Mouse (Mus musculus): ENCODE results near the gene Acsm3. TPM values are rescaled to one million over a fixed set of nuclear protein-coding genes. Genes with fewer than 3 reads are reported as not detected.

Gene Acsm3
- polyA plus RNA-seq, 1 experiment from 2014 or later, result 0.33 TPM

GRCm38 (mm10) chr7:119762166-119762697 lies 1.5 kb downstream of the Acsm3 start:
- H3K36me3 ChIP-seq, result no peaks in the 10 kb centered on the region
- 61% methylated on average over 4 of the region's 4 CpGs for WGBS
- no peak overlapping the region for H3K4me3 ChIP-seq
- H3K9me3 ChIP-seq, result no peaks in the 10 kb centered on the region
- DNase-seq (ENCODE audit: low spot score), result no peak
- no peaks in the 10 kb centered on the region for H3K4me1 ChIP-seq
- no peak overlapping the region for H3K27ac ChIP-seq
- no peaks in the 10 kb centered on the region for H3K27me3 ChIP-seq (ENCODE audit: insufficient read depth, poor library complexity, severe bottlenecking)

DNA sequence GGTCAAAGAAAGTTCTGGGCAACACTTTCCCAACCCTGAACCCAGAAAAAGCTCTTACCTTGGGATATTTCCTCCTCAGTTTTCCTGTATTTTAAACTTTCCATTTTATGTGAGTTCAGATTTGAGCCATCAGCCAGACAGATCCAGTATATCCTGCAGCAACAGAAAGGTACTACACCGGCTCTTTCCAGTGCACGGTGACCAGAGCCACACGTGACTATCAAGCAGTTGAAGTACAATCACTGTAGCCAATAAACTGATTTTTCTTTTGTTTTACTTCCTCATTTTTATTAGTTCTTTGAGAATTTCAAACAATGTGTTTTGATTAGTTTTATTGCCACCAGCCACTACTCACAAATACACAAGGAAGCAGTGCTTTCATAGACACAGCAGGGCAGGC lies 3.7 kb downstream of the Acsm3 start:
- Histone ChIP-seq H3K4me1 (no peaks in the 10 kb centered on the region), H3K36me3 (no peaks in the 10 kb centered on the region), H3K27ac (no peak overlapping the region), H3K27me3 (ENCODE audit: insufficient read depth, poor library complexity, severe bottlenecking) (no peaks in the 10 kb centered on the region), H3K9me3 (no peaks in the 10 kb centered on the region), H3K4me3 (no peak overlapping the region)
- DNase-seq (ENCODE audit: low spot score), result no peak
- WGBS, result 94% methylated on average over 3 of the region's 3 CpGs

DNA sequence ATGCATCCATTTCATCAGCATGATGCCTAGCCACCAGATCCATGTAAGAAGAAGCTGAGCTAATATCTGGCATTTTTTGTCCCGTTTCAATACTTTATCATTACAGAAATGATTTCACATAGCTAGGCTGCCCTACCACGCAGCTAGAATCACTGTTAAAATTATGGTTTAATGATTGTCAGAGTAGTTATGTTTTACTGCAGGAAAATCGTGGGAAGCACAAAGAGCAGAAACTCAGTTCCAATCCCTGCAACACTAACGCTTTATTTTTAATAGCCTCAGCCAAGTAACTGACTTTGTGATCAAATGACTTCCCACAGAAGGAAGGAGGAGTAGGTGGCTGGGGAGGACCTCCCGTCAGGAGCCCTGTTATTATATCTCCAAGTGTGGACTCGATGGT lies 6.3 kb downstream of the Acsm3 start:
- H3K36me3 ChIP-seq, result no peaks in the 10 kb centered on the region
- WGBS, result 72% methylated on average over 6 of the region's 6 CpGs
- H3K4me1 ChIP-seq, result no peaks in the 10 kb centered on the region
- H3K4me3 ChIP-seq, result no peak overlapping the region
- no peak for DNase-seq (ENCODE audit: low spot score)
- H3K9me3 ChIP-seq, result no peaks in the 10 kb centered on the region
- H3K27me3 ChIP-seq (ENCODE audit: insufficient read depth, poor library complexity, severe bottlenecking), result no peaks in the 10 kb centered on the region
- no peak overlapping the region for H3K27ac ChIP-seq

DNA sequence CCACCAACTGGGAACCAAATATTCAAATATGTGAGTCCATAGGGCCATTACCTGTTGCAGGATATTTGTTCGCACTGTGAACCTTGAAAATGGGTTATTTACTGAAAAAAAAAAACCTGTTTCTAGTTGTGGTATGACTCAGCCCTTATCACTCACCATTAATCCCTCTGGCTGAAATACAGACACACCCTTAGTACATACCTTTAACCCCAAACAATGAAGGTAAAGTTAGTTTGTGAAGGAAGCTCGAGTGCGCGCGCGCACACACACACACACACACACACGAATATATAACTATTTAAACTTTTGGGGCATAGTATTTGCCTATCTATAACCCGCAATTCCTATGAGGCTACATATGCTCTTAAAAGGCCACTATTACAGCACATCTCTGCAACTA lies 9.2 kb downstream of the Acsm3 start:
- DNase-seq (ENCODE audit: low spot score), result no peak
- H3K36me3 ChIP-seq, result no peaks in the 10 kb centered on the region
- no peaks in the 10 kb centered on the region for H3K9me3 ChIP-seq
- H3K27me3 ChIP-seq (ENCODE audit: insufficient read depth, poor library complexity, severe bottlenecking), result no peaks in the 10 kb centered on the region
- 92% methylated on average over 8 of the region's 8 CpGs for WGBS
- H3K4me1 ChIP-seq, result no peaks in the 10 kb centered on the region
- H3K27ac ChIP-seq, result no peak overlapping the region
- H3K4me3 ChIP-seq, result no peak overlapping the region

GRCm38 (mm10) chr7:119783453-119783852 lies 22.7 kb downstream of the Acsm3 start:
- no peaks in the 10 kb centered on the region for H3K4me1 ChIP-seq
- H3K9me3 ChIP-seq, result no peaks in the 10 kb centered on the region
- WGBS, result 89% methylated on average over 2 of the region's 2 CpGs
- H3K27ac ChIP-seq, result no peak overlapping the region
- peaks cover 41% of the 10 kb centered on the region for H3K36me3 ChIP-seq
- H3K27me3 ChIP-seq (ENCODE audit: insufficient read depth, poor library complexity, severe bottlenecking), result no peaks in the 10 kb centered on the region
- no peak overlapping the region for H3K4me3 ChIP-seq
- no peak for DNase-seq (ENCODE audit: low spot score)

GRCm38 (mm10) chr7:119784908-119785307 lies 24.2 kb downstream of the Acsm3 start:
- no peak for DNase-seq (ENCODE audit: low spot score)
- H3K4me3 ChIP-seq, result no peak overlapping the region
- no peaks in the 10 kb centered on the region for H3K9me3 ChIP-seq
- H3K27me3 ChIP-seq (ENCODE audit: insufficient read depth, poor library complexity, severe bottlenecking), result no peaks in the 10 kb centered on the region
- WGBS, result 88% methylated on average over 5 of the region's 5 CpGs
- H3K27ac ChIP-seq, result no peak overlapping the region
- H3K36me3 ChIP-seq, result peaks cover 54% of the 10 kb centered on the region
- H3K4me1 ChIP-seq, result no peaks in the 10 kb centered on the region

DNA sequence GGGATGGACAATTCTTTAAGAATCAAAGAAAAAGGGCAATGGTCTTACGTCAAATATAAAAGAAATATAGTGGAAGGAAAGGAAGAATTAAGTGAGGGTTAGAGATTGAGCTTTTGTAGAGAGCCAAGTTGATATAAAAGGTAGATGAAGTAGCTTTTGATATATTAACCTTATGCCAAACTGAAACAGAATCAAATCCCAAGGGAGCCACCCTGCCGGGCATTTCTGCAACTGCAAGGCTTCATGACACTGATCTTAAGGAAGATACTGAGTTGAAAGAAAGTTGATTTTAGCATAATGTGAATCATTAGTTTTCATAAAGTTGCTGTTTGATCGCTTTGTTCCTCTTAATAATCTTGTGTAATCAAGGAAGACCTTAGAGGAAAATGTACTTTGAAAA lies 28.3 kb downstream of the Acsm3 start:
- Histone ChIP-seq H3K27me3 (ENCODE audit: insufficient read depth, poor library complexity, severe bottlenecking) (no peaks in the 10 kb centered on the region), H3K9me3 (no peaks in the 10 kb centered on the region), H3K27ac (no peak overlapping the region), H3K4me1 (0 out of 2 replicates have a peak, but pooled peaks cover 6% of the 10 kb centered on the region), H3K4me3 (no peak overlapping the region), H3K36me3 (peaks cover 57% of the 10 kb centered on the region)
- 94% methylated on average over 3 of the region's 3 CpGs for WGBS
- no peak for DNase-seq (ENCODE audit: low spot score)

- H3K36me3 ChIP-seq, result peaks cover 26% of the 10 kb centered on the region
Measured at GRCm38 (mm10) chr7:119793586-119794250, 33.0 kb downstream of the Acsm3 start, which contains the start of the genes Rexo5 and Eri2. TSS of gene Rexo5 (plus strand) at chr7:119794006. TSS of gene Eri2 (minus strand) at chr7:119794058.

DNA sequence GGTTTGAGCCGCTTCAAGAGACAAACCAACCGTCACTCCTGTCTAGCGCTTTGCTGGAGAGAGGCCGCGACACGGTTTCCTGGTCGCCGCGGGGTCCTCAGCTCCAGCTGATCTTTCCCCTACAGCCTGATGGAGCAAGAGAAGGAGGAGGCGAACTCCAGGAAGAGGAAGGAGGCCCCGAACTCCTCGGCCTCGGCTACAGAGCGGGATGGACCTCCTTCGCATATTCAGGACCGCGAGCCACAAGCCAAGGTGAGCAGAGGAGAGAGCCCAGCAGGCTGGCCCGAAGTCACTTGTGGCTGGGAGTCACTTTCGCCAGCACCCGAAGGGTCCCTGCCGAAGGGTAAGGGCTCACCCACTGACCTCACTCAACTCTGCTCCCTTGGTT lies 33.5 kb downstream of the Acsm3 start:
- H3K27ac ChIP-seq, result peak overlapping the region; percentile 92
- peak overlapping the region; percentile 76 for H3K4me3 ChIP-seq
- no peaks in the 10 kb centered on the region for H3K27me3 ChIP-seq (ENCODE audit: insufficient read depth, poor library complexity, severe bottlenecking)
- 0 out of 2 replicates have a peak, but pooled peaks cover 6% of the 10 kb centered on the region for H3K4me1 ChIP-seq
- peaks cover 21% of the 10 kb centered on the region for H3K36me3 ChIP-seq
- 1% methylated on average over 21 of the region's 21 CpGs for WGBS
- H3K9me3 ChIP-seq, result no peaks in the 10 kb centered on the region
- no peak for DNase-seq (ENCODE audit: low spot score)

More at GRCm38 (mm10) chr7:119793586-119794250, 33.0 kb downstream of the Acsm3 start, which contains the start of the genes Rexo5 and Eri2:
- peak; percentile 96 for DNase-seq (ENCODE audit: low spot score)
- H3K4me3 ChIP-seq, result peak within 1 kb of the TSS; percentile 76
- WGBS, result under 1% methylated on average over 53 of the region's 53 CpGs
- H3K9me3 ChIP-seq, result no peaks in the 10 kb centered on the region
- H3K4me1 ChIP-seq, result 0 out of 2 replicates have a peak, but pooled peaks cover 6% of the 10 kb centered on the region
- no peaks in the 10 kb centered on the region for H3K27me3 ChIP-seq (ENCODE audit: insufficient read depth, poor library complexity, severe bottlenecking)
- H3K27ac ChIP-seq, result peak within 1 kb of the TSS; percentile 92

DNA sequence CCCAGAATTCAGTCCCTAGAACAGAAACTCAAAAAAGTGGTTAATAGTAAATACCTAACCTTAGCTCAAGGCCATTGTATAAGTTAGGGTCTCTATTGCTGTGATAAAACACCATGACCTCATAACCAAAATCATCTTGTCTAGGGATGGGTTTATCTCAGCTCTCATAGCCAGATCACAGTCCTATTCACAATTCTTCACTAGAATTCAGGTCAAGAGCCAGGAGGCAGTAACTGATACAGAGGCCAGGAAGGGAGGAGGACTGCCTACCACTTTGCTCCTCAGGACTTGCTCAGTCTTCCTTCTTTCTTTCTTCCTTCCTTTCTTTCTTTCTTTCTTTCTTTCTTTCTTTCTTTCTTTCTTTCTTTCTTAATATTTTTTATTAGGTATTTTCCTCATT lies 34.6 kb downstream of the Acsm3 start:
- peak overlapping the region; percentile 76; the same call in 1 of the 2 replicates for H3K4me3 ChIP-seq

GRCm38 (mm10) chr7:119800488-119800887 lies 39.8 kb downstream of the Acsm3 start:
- DNase-seq (ENCODE audit: low spot score), result no peak
- Histone ChIP-seq H3K4me1 (no peaks in the 10 kb centered on the region), H3K36me3 (peaks cover 14% of the 10 kb centered on the region; the same call in 1 of the 2 replicates), H3K27ac (no peak overlapping the region), H3K27me3 (ENCODE audit: insufficient read depth, poor library complexity, severe bottlenecking) (no peaks in the 10 kb centered on the region), H3K9me3 (no peaks in the 10 kb centered on the region), H3K4me3 (no peak overlapping the region)
- 91% methylated on average over 3 of the region's 3 CpGs for WGBS

More for the DNA sequence above, 34.6 kb downstream of the Acsm3 start:
- Histone ChIP-seq H3K27me3 (ENCODE audit: insufficient read depth, poor library complexity, severe bottlenecking) (no peaks in the 10 kb centered on the region), H3K36me3 (peaks cover 16% of the 10 kb centered on the region; the same call in 1 of the 2 replicates), H3K9me3 (no peaks in the 10 kb centered on the region), H3K4me1 (0 out of 2 replicates have a peak, but pooled peaks cover 6% of the 10 kb centered on the region), H3K27ac (no peak overlapping the region)
- no peak for DNase-seq (ENCODE audit: low spot score)

DNA sequence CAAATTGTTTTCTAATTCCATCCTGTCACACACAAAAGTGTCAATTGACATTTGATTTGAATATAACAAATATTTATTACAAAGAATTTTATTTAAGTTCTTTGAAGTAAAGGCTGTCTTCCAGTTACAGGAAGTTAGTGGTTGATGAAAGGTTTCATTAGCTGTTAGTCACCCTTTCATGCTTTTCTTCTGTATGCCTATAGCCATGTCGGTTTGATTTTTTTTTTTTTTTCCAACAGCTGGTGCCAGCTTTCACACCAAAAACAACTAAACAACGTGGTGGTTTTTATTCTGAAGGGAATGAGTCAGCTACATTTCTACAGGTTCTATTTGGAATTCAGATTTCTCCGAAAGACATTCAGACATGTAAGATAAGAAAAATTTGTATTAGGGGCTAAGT lies 40.3 kb downstream of the Acsm3 start:
- Histone ChIP-seq H3K4me3 (no peak overlapping the region), H3K4me1 (no peaks in the 10 kb centered on the region), H3K9me3 (no peaks in the 10 kb centered on the region), H3K27me3 (ENCODE audit: insufficient read depth, poor library complexity, severe bottlenecking) (no peaks in the 10 kb centered on the region), H3K36me3 (peaks cover 15% of the 10 kb centered on the region; the same call in 1 of the 2 replicates), H3K27ac (no peak overlapping the region)
- no peak for DNase-seq (ENCODE audit: low spot score)
- WGBS, result 89% methylated on average over 3 of the region's 3 CpGs

DNA sequence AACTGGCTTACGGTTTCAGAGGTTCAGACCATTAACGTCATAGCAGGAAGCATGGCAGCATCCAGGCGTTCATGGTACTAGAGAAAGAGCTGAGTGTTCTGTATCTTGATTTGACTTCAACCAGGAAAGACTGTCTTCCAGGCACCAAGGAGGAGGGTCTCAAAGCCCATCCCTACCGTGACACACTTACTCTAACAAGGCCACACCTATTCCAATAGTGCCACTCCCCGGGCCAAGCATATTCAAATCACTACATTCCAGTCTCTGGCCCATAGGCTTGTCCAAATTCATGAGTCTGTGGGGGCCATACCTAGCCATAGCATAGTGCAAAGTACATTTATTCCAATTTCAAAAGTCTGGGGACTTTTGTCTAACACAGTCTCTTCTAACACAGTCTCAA lies 46.7 kb downstream of the Acsm3 start:
- H3K27ac ChIP-seq, result no peak overlapping the region
- H3K4me1 ChIP-seq, result no peaks in the 10 kb centered on the region
- H3K27me3 ChIP-seq (ENCODE audit: insufficient read depth, poor library complexity, severe bottlenecking), result no peaks in the 10 kb centered on the region
- no peak overlapping the region for H3K4me3 ChIP-seq
- peaks cover 30% of the 10 kb centered on the region for H3K36me3 ChIP-seq
- H3K9me3 ChIP-seq, result no peaks in the 10 kb centered on the region
- DNase-seq (ENCODE audit: low spot score), result no peak
- 91% methylated on average over 5 of the region's 5 CpGs for WGBS
